Mouse (Mus musculus) cerebellum, adult 9-11 months (tissue): ENCODE results near the gene Trio.

Source experiments
- DNase-seq: peaks from one replicate; pipeline ENCODE4 v3.0.0; 2022

Gene Trio

GRCm38 (mm10) chr15:27943486-27944195 is 82.0 kb downstream of the Trio start:
- peak; percentile 93 for DNase-seq

GRCm38 (mm10) chr15:27942148-27942847 is 83.3 kb downstream of the Trio start:
- peak; percentile 60 for DNase-seq

DNA sequence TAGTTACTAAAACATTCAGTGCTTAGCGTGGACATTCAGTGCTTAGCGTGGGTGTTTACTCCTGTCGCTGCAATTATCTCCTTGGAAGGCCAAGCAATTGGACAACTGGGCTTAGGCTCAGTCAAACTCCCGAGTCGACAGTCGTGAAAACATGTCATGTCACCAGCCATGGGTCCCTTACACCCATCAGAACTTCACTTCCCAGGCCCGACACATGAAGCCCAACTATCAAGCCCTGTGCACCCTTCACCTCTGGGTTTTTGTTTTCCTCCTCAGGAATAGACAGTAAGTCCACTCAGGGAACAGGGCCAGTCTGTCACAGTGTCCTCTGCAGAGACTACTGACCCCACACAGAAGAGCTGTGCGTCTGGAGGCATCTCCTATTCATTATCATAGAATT is 84.2 kb downstream of the Trio start:
- no peak for DNase-seq

GRCm38 (mm10) chr15:27941020-27941419 is 84.6 kb downstream of the Trio start:
- no peak for DNase-seq

DNA sequence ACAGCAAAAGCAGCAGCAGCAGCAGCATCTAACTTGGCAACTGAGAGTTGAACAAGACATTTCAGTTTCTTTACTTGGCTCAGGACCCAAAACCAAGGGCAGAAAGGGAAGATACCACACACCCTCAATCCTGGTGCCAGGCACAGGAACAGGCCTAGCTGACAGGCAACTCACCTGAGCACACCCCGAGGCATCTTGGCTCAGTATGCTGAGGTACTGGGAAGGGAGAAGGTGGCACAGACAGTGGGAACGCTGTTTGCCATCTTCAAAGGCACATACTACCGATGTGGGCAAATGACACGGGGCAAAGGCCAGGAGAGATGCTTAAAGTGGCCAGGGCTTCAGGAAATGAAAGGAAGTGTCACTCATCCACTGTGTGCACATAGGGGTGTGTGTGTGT is 85.6 kb downstream of the Trio start:
- DNase-seq: peak; percentile 64

GRCm38 (mm10) chr15:27938886-27939285 is 86.8 kb downstream of the Trio start:
- DNase-seq: peak; percentile 91

DNA sequence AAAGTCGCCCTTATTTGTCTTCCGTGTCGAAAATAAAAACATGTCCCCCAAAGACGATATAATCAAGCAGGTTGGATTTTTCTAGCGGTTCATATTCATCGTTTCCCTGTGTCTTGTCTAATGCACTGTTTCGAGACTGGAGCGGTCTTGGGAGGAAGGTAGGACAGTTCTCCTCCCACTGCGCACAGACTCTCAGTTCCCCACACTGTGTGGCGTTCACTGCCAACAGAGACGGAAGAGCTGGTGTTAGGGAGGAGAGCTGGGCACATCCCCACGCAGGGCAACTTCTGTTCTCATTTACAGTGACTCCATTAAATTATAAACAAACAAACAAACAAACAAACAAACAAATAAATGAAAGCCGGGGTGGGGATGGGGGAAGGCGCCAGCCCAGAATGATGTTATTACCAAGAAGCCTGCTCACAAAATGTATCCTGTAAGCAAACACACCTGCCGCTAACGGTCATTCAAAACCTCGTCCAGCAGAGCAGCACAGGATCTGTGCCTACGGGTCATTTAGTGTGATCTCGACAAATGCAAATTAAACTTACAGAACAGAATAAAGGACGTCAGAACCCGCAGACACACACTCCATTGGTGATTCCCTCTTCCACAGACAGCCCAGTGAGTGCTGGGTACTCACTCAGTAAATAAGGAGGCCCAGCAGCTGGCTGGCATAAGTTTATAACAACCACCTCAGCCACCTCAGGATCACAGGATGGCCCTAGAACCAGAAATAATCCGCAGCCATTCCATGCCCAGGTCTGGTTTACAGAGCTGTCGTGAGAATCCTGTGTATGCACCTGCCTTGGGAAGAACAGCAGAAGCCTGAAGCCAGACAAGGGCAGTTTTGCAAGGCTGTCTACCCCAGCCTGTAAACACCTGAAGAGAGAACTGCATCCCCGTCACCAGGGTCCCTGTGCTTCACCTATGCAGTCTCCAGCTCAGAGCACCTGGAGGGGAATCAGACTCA is 87.5 kb downstream of the Trio start:
- DNase-seq: peak; percentile 56

DNA sequence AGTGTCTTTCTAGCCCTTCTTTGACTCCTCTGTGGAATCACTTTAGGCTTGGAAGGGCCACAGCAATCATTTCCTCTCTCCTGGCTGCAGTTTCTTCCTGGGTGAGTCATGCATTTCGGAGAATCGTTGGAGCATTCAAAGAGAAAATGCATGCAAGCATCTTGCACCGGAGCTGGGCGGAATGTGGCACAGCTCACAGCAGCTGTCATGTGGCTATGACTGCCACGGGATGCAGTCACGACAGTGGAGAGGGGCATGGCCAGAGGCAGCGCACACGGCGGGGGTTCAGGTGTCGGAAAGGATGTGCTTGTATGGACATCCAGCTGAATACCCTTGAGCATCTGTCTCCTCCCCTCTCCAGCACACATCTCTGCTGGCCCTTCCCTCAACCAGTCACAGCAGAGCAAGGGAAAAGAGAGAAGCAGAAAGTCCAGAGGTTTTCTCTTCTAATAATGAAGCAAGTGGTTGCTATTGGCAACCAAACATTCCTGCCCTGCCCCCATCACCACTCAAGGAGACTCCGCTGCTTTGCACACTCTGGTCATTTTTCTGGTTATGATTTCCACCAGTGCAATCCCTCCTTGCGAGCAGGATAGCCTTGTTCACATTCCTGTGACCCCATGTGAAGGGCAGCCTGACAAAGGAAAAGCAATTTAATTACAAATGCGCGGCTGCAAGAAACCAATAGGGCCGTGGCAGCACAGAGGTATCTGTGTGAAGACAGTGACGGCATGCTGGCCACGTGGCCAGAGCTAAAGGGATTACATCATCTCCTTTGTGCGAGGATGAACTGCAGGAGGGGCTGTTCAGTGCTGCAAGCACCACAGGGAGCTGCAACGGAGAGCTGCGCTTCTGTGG is 88.4 kb downstream of the Trio start:
- DNase-seq: peak; percentile 91

DNA sequence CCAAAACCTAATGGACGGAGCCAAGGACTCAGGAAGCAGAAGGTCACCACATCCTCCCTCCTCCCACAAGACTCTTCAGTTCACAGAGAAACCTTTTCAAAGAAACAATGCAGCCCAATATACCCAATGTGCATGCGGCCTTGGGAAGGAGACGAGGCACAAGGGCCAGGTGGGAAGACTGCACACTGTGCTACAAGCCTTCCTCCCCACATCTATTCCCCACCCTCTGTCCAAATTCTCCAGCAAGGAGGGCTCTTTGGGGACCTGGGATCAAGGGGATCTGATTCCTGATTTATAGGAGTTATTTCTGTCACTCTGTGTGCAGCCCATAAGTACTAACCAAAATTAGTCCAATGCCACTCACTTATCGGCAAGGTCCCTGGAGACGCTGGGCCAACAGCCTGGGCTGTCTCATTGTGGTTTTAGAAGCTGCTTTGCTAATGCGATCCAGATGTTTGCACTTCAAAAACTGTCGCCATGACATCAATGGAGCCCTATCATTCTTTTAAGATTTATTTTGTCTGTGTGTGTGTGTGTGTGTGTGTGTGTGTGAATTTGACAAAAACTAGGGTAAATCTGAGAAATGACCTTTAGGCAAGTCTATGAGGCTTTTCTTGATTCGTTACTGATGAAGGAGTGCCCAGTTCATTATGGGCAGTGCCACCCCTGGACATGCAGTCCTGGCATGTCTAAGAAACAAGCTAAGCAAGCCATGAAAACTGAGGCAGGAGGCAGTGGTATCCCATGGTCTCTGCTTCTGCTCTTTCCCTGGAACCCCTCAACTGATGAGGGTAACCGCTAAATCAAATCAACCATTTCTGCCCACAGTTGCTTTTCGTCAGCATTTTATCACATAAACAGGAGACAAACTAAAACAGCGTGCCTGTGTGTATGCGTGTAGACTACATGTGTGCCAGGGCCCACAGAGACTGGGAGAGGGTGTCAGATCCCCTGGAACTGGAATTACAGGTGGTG is 89.6 kb downstream of the Trio start:
- DNase-seq: no peak

DNA sequence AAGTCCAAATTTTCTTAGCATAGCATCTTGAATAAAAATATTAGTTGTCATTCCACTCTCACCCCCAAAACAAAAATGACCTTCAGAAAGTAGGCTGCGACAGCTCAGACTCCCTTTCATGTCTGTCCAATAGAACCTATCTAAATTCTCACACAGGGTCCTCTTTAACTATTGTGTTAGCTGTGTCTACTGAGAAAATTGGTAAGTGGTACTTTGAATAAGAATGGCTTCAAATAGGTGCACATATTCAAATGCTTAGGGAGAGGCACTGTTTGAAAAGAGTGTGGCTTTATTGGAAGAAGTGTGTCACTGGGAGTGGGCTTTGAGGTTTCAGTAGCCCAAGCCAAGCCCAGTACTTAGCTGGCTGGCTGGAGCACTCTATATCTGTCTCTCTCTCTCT is 92.4 kb downstream of the Trio start:
- no peak for DNase-seq

GRCm38 (mm10) chr15:27931891-27932290 is 93.8 kb downstream of the Trio start:
- DNase-seq: no peak

GRCm38 (mm10) chr15:27931459-27931858 is 94.2 kb downstream of the Trio start:
- no peak for DNase-seq

GRCm38 (mm10) chr15:27927614-27928013 is 98.0 kb downstream of the Trio start:
- DNase-seq: peak; percentile 11

- DNase-seq: peak; percentile 16
Measured at GRCm38 (mm10) chr15:27926941-27927340, 98.7 kb downstream of the Trio start.

- DNase-seq: peak; percentile 8
Measured at GRCm38 (mm10) chr15:27926450-27926849, 99.2 kb downstream of the Trio start.

DNA sequence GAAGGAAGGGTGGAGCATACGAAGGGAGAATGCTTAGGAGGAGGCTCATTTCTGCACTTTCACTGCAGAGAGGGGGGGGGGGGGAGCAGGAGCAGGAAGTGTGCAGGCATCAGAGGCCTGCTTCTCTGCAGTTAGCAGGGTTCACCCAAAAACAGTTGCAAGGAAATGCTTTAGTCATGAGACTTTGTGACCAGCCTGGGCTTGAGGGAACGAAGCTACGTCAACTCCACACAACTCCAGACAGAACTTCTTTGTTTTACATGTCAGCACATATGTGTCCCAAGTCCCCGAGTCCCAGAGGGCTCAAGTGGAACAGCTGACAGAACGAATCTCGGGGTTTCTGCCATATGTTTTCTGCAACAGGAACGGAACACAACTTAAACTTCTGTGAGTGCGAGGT is 99.8 kb downstream of the Trio start:
- peak; percentile 28 for DNase-seq

DNA sequence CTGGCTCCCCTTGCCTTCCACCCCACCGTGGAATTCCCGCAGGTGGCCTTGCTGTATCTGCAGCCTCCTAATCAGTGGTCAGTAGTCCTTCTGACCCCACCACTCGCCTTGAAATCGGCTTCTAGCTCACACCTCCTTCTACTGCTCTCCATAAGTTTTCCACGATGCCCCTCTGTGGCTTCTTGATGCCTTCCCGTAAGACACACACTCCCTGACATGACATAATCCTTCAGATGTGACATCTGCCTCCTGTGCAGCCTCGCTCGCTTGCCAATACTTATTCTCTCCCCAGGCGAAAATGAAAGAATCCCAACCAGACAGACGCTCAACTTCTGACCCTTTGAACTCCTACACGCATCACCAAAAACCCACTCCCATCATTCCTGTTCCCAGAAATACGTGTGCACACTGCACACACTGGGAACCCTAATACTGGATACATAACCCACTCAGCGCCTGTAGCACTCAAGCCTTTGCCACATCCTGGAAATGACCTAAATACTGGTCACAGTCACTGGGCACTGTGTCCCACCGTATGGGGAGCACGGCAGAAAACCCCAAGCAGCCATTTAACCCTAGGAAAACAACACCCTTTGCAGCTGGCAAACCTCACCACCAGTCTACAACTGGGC is 100.5 kb downstream of the Trio start:
- peak; percentile 55 for DNase-seq

GRCm38 (mm10) chr15:27923987-27924341 is 101.7 kb downstream of the Trio start:
- no peak for DNase-seq

- DNase-seq: peak; percentile 86
Measured at GRCm38 (mm10) chr15:27923280-27923986, 102.2 kb downstream of the Trio start.

DNA sequence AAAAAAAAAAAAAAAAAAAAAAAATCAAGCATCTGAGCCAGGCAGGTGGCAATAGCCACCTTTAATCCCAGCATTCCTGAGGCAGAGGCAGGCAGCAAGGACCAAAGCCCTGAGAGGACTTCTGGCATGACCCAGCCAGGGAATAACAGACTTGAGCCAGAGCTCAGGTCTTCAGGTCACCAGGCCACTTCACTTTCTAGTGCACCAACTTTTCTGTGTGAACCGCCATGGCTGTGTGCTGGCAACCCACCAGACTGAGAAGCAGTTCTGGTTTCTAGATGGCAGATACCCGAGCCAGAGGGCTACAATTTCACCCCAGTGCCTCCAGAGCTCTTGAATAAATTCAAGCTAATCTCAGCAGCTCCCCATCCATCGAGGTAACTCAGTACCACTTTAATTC is 104.9 kb downstream of the Trio start:
- DNase-seq: peak; percentile 43
